Mouse (Mus musculus) megakaryocyte-erythroid progenitor cell, adult 5-6 weeks (primary cell): ENCODE data around the gene Stk16. TPM values are rescaled to one million over a fixed set of nuclear protein-coding genes. Genes with fewer than 3 reads are reported as not detected.

Experiments
- ATAC-seq: replicated peaks from 2 replicates; pipeline ENCODE4 v1.8.0; 2016; ENCODE audit warnings: mild to moderate bottlenecking, inconsistent platforms; ENCODE audit not compliant: severe bottlenecking, poor library complexity, low FRiP score, low TSS enrichment
- total RNA-seq, 2 experiments: library from RNA; stranded (forward) in 1 of 2; stranded (reverse) in 1 of 2; fragments of 200-1000, 215-1000 nt in 1 of 2; fragments of >200 nt in 1 of 2; fragmentation: Nextera tagmentation in 1 of 2; gene quantifications; 2 replicates each; pipeline ENCODE4 v1.2.3; 2014 to 2017

The Stk16 gene
- total RNA-seq, 2 experiments from 2014 or later, result 103 to 193 TPM

GRCm38 (mm10) chr1:75211141-75211708 lies 587 bp downstream of the Stk16 start:
- no peak for ATAC-seq

- ATAC-seq, result no peak
These were observed 1.9 kb downstream of the Stk16 start for GRCm38 (mm10) chr1:75212542-75212941.

DNA sequence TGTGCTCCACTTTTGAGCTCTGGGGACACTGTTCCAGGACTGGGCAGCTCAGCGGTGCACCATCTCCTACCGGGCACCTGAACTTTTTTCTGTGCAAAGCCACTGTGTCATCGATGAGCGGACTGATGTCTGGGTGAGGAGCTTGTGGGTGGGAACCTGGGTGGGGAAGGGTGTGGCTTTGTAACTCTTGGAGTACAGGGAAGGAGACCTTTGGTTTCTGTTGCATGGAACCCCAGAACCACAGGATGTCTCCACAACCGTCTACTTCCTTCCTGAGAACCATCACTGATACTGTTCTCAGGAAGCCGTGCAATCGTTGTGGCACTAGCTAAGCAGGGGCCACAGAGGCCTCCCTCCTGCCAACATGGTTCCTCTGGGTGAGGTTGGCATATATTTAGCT lies 2.5 kb downstream of the Stk16 start:
- no peak for ATAC-seq

GRCm38 (mm10) chr1:75214442-75214841 lies 3.8 kb downstream of the Stk16 start:
- ATAC-seq, result no peak

DNA sequence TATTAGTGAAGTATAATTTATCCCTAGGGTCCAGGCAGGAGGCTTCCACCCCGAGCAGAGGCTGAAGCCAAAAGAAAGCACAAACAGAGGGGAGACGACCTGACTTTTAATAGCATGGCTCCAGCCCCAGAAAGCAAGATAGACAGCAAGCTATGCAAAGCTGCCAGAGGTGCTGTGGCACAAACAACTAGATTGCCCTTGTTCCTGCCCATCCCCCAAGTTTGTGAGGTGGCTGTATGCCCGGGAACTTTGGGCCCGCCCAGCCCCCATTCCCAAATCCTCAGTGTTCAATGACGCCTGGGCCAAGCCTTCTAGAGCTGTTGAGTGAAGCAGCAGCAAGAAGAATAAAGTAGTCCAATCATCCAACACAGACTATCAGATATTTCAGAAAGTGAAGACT lies 4.2 kb downstream of the Stk16 start:
- ATAC-seq, result no peak

DNA sequence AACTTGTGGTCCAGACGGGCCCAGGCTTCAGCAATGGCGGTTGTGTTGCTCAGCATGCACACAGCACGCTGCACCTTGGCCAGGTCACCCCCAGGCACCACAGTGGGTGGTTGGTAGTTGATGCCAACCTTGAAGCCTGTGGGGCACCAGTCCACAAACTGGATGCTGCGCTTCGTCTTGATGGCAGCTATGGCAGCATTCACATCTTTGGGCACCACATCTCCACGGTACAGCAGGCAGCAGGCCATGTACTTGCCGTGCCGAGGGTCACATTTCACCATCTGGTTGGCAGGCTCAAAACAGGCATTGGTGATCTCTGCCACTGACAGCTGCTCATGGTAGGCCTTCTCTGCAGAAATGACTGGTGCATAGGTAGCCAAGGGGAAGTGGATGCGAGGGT lies 5.1 kb downstream of the Stk16 start:
- ATAC-seq, result no peak

DNA sequence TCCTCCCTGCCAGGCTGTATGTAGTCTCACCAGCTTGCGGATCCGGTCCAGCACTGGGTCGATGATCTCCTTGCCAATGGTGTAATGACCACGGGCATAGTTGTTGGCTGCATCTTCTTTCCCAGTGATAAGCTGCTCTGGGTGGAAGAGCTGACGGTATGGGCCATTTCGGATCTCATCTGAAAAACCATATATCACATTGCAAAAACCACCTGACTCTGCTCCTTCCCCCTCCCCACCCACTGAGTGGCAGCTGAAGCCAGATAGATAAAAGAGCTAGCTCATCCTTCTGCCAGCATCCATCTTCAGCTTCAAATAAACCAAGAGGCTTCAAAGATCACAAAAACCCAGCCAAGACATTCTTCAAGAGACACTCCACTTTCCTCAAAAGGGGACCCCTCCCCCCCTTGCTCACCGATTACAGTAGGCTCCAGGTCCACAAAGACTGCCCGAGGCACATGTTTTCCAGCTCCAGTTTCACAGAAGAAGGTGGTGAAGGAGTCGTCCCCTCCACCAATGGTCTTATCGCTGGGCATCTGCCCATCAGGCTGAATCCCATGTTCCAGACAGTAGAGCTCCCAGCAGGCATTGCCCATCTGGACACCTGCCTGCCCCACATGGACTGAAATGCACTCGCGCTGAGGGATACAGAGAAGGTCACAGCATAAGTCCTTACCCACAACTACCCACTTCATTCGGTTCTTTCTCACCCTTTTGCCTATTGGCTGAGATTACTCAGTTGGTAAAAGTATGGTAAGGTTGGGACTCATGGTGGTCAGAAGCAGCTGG lies 6.4 kb downstream of the Stk16 start:
- ATAC-seq, result peak; percentile 53

DNA sequence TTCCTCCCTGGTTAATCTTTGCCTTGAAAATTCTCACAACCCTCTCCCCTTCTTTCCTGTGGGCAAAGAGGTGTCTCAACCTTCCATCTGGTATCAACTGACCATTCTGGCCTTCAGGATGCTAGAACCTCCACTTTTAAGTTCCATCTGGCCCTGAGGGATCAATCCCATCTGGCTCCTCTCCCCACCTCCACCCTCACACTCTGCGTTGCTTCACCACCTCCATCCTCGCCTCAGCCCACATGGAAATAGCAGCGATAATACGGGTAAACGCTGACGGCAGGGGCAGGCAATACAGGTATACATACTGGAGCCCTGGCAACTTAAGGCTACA lies 7.2 kb downstream of the Stk16 start:
- ATAC-seq, result no peak

DNA sequence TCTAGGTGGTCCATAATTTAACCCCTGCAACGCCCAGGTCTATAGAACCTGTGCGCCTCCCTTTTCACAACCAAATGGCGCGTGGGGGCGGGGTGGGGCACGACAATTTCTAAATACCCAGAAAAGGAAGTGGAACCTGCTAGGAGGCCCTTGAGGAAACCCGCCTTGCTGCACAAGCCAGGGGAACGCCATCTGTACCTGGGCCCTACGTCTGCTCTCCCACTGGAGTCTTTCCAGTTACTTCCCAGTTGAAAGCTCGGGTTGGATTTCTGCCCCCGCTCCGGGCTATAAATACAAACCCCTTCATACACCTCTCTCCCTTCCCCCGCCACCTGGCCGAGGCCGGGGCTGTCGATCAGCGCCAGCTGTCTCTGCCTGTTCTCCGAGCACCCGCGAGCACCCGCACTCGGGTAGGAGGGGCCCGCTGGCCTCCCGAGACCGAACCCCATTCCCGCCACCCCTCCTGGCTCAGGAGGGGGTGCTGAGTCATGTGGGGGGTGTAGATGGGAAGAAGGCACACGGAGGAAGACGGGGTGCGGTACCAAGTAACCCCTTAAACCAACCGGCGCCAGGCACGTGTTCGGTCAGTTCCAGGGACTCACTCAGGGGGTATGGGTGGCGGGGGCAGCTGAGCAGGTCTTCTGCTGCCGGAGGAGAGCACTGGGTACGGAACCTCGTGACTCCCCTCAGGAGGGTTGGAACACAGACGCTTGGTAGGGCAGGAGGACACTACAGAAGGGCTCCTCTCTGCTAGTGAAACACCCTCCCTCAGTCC lies 7.8 kb downstream of the Stk16 start:
- peak; percentile 39 for ATAC-seq

- ATAC-seq, result peak; percentile 80
These were observed 8.4 kb downstream of the Stk16 start for GRCm38 (mm10) chr1:75219078-75219477.

- peak; percentile 5; the same call in 1 of the 2 replicates for ATAC-seq
These were observed 8.9 kb downstream of the Stk16 start, which contains the start of gene Tuba4a for GRCm38 (mm10) chr1:75219531-75219930. Gene Tuba4a (minus strand): TSS chr1:75219865.

GRCm38 (mm10) chr1:75221538-75221937 lies 10.9 kb downstream of the Stk16 start:
- ATAC-seq, result no peak

DNA sequence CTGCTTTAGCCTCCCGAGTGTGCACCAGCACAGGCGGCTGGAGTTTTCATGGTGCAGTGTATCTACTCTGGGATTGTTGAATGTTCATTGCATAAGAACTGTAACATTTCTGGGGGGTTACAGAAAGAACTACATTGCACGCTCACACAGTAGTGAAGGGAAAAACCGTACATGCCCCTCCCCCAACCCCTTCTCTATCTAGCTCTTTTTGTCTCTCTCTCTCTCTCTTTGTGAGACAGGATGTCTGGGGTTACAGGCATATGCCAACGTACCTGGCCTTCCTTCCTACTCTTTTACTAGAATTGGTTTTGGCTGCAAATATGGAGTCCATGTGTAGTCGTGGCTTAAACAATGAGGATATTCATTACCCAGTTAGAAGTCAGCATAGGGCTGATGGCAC lies 12.3 kb downstream of the Stk16 start:
- ATAC-seq, result no peak

DNA sequence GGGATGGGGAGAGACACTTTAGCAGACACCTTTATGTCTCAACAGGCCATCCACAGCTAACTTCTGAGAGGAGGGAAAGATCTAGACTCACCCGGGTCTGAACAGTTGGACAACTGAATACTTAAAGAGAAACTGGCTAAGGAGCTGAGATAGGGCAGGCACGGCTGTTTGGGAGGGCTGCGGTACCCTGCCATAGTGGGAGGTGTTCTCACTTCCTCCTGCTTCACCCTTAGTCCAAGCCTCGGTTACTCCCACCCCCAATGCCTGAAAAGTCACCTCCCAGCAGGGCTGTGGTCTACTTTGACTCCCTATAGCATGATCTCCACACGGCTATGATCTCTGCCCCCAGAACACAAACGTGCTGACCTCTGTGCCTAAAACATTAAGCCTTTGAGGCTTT lies 12.9 kb downstream of the Stk16 start:
- ATAC-seq, result 0 out of 2 replicates have a peak, but pooled peaks have one; percentile 13

GRCm38 (mm10) chr1:75225473-75225872 lies 14.8 kb downstream of the Stk16 start:
- no peak for ATAC-seq

GRCm38 (mm10) chr1:75226138-75226537 lies 15.5 kb downstream of the Stk16 start:
- ATAC-seq, result no peak

- no peak for ATAC-seq
These were observed 17.0 kb downstream of the Stk16 start for GRCm38 (mm10) chr1:75227653-75228052.

- ATAC-seq, result peak; percentile 88
These were observed 18.5 kb downstream of the Stk16 start for GRCm38 (mm10) chr1:75229158-75229557.

DNA sequence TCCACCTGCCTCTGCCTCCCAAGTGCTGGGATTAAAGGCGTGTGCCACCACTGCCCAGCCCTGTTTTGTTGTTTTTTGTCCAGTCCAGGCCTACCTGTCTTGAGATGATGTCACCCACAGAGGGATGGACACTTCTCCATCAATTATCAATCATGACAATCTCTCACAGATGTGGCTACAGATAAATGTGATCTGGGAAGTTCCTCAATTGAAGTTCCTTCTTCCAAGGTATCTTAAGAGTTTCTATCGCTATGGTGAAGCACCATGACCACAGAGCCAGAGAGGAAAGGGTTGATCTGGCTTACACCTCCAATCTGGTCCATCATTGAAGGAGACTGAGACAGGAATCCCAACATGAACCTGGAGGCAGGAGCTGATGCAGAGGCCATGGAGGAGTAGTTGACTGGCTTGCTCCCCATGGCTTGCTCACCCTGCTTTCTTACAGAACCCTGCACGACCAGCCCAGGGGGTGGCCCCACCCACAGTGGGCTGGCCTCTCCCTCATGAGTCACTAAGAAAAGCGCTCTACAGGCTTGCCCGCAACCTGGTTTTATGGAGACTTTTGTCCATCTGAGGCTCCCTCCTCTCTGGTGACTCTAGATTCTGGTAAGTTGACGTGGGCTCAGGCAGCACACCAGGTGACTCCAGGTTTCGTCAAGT lies 19.8 kb downstream of the Stk16 start:
- no peak for ATAC-seq

DNA sequence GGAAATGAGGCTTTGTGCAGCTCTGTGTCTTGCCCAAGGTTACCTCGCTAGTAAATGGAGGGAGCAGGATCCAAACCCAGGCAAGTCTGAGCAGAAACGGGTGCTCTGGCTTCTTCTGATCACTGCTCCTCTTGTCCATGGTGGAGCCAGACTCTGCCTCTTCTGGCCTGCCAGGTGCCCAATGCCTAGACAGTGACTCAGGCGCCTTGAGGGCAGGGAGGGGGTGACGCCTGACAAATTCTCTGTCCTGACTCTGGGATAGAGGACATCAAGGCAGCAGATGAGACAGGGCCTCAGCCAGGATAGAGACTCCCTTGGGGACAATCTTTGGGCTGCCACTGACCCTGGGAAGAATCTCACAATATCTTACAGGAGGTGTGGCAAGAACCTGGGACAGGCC lies 20.6 kb downstream of the Stk16 start:
- no peak for ATAC-seq
